Comparison of ENCODE assay signal across 8 mouse cellular contexts in the genomic region with DNA sequence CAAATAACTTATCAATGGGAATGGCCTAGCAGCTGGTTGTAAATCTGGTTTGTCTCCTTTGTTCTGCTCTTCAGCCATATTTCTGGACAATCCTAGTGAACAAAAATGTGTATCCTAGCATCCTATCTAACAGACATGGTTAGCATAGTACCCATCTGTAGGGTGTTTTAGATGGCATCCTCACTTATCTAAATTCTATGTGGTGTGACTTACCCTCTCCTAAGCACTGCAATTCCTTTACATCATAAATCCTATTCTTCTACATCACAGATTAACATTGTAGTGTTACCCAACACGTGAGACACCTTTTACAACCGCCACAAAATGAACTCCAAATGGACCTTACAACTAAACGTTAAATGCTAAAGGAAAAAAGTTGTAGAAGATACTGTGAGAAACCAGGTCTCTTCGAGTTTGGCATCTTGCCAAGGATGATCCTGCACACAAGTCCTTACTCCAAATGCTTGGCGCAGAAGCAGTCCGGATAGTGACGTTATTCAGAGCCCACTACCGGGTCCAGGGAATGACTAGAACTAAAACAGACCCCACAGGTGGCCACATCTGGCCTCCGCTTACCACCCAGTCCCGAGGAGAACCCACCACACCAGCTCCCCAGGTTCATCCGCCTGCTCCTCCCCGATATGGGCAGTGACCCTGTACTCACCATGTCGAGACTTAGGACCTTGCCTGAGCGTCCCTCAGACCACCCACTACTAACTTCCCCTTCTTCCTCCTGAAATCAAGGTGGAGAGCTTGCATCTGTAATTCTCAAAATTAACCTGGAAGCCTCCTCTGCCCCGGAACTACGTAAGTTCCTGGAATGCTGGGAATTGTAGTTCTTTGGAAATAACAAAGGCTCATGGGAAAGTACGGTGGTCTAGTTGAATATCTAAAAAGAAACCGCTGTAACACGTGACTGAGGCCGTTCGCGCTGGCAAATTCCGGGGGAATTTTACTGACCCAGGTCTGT. TPM values are rescaled to one million over a fixed set of nuclear protein-coding genes. Genes with fewer than 3 reads are reported as not detected.
DNase-seq lines count a peak whose midpoint lies in the region; ATAC-seq lines count a peak whose summit lies in the region.

A gene (minus strand): TSS at position 753 of the 970 bp plus-strand sequence.

- H3K27ac ChIP-seq in hindbrain, embryonic 13.5 days = no peak within 1 kb of the TSS

- peak within 1 kb of the TSS; percentile 83 for H3K4me3 ChIP-seq in hindbrain, embryonic 13.5 days

- DNase-seq in T-cell, adult 2 months (ENCODE audit: low spot score) = peak; percentile 74
- DNase-seq in cerebellum, adult 9-11 months = peak; percentile 85
- DNase-seq in frontal cortex, postnatal 14 days (ENCODE audit: low spot score in 2 of 2) = peak; percentile 56 to 65
- peak; percentile 65 to 93 for DNase-seq in layer of hippocampus, postnatal 14 days (ENCODE audit: low spot score in 2 of 2)
- DNase-seq in lung, postnatal 10 days = peak; percentile 85
- peak; percentile 36 for DNase-seq in ovary, postnatal 36 days (ENCODE audit: low spot score)
- DNase-seq in thymus, postnatal 25 days = peak; percentile 51

- WGBS in hindbrain, embryonic 13.5 days = 4% methylated on average over 23 of the region's 23 CpGs

- peak within 1 kb of the TSS; percentile 66 for H3K4me2 ChIP-seq in hindbrain, embryonic 13.5 days

- H3K9me3 ChIP-seq in hindbrain, embryonic 13.5 days = peaks cover 7% of the 10 kb centered on the region

- no peaks in the 10 kb centered on the region for H3K27me3 ChIP-seq in hindbrain, embryonic 13.5 days

- peak within 1 kb of the TSS; percentile 80 for H3K9ac ChIP-seq in hindbrain, embryonic 13.5 days

- peaks cover 26% of the 10 kb centered on the region for H3K36me3 ChIP-seq in hindbrain, embryonic 13.5 days

- H3K4me1 ChIP-seq in hindbrain, embryonic 13.5 days (replicated peaks) = peaks cover 13% of the 10 kb centered on the region

- ATAC-seq in hindbrain, embryonic 13.5 days (ENCODE audit: low FRiP score) = peak; percentile 91

RNA-seq across cellular contexts. Expression of the gene that starts here (rescaled TPM):
- 6.8 TPM in 2 replicates for polyA plus RNA-seq in hindbrain, embryonic 13.5 days (2015; fragmentation: Nextera tagmentation; extraction: Ambion mirVana)
- 10 to 100 TPM; 16.0 to 16.9 TPM for total RNA-seq in layer of hippocampus, postnatal 14 days (2021)
